Mouse (Mus musculus): ENCODE results near the gene Tmem117.

DNA sequence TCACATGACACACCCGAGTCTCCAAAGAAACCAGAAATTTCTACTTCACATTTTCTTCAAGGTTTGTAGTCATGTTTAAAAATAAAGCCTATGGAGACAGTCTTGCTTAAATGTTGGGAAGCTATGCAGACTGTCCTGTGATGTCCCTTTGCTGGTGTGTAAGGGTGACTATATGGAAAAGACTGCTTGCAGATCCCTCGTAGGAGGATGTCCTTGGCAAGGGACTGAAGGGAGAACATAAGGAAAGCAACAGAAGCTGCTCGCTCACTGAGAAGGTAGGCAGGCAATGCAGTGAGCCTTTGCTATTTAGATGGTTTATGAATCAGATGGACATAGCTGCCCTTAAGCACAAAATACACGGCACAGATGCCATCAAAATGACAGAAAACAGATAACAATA is 352.8 kb downstream of the Tmem117 start:
- TF ChIP-seq CTCF (IDR thresholded peaks at IDR 0.05; ENCODE audit: low read depth, low read length) (no peak), GATA1 (IDR thresholded peaks at IDR 0.05; ENCODE audit: borderline replicate concordance, low read length) (no peak), TAL1 (conservative IDR thresholded peaks at IDR 0.05; ENCODE audit: low read depth, low read length) (no peak)
